Comparison of ENCODE assay signal across 19 mouse cellular contexts in genomic region chr9:94607011-94607749, GRCm38 (mm10).
A peak's percentile ranks its signal among the peaks of the same experiment; 100 is the strongest.
DNase-seq lines count a peak whose midpoint lies in the region; ATAC-seq and TF ChIP-seq lines count a peak whose summit lies in the region.
"Had no signal": no experiment of that assay in that cellular context is flagged by ENCODE, and none has a peak within 500 bp of the region (broad histone marks: within the 10 kb centered on the region; RNA-seq: fewer than 3 reads in every experiment).

No protein-coding gene starts in this region.

- H3K27ac ChIP-seq in stomach, embryonic 15.5 days: peak overlapping the region; percentile 16; the same call in 1 of the 2 replicates
- no peak overlapping the region; the same call in 1 of the 2 replicates for H3K27ac ChIP-seq in stomach, postnatal 0 days (replicated peaks)
- no peak overlapping the region for H3K27ac ChIP-seq in liver, embryonic 13.5 days
- no peak overlapping the region; the same call in 1 of the 2 replicates for H3K27ac ChIP-seq in midbrain, postnatal 0 days (ENCODE audit: low read depth, low read length)
- H3K27ac ChIP-seq: embryonic facial prominence, embryonic 10.5 days; forebrain, embryonic 10.5 days; gastrocnemius, adult 2 months; hindbrain, embryonic 15.5 days; kidney, postnatal 0 days had no signal

- no peak for TF ChIP-seq CTCF in stomach, postnatal 0 days (IDR thresholded peaks at IDR 0.05; ENCODE audit: low read depth)
- TF ChIP-seq CTCF in midbrain, postnatal 0 days (IDR thresholded peaks at IDR 0.05): no peak

- no peaks in the 10 kb centered on the region for H3K36me3 ChIP-seq in stomach, embryonic 15.5 days
- H3K36me3 ChIP-seq in stomach, postnatal 0 days (ENCODE audit: control insufficient read depth, insufficient read depth, low read length): no peaks in the 10 kb centered on the region
- no peaks in the 10 kb centered on the region for H3K36me3 ChIP-seq in liver, embryonic 13.5 days
- H3K36me3 ChIP-seq in midbrain, postnatal 0 days (ENCODE audit: insufficient read depth, low read length): no peaks in the 10 kb centered on the region
- H3K36me3 ChIP-seq: embryonic facial prominence, embryonic 10.5 days; forebrain, embryonic 10.5 days; heart, embryonic 12.5 days; hindbrain, embryonic 15.5 days; limb, embryonic 12.5 days had no signal

- H3K4me3 ChIP-seq in stomach, embryonic 15.5 days (replicated peaks): no peak overlapping the region
- H3K4me3 ChIP-seq in stomach, postnatal 0 days (ENCODE audit: low read depth, low read length): no peak overlapping the region
- no peak overlapping the region for H3K4me3 ChIP-seq in liver, embryonic 13.5 days (replicated peaks)
- no peak overlapping the region for H3K4me3 ChIP-seq in midbrain, postnatal 0 days (ENCODE audit: low read depth, low read length)
- H3K4me3 ChIP-seq: embryonic facial prominence, embryonic 10.5 days; forebrain, embryonic 10.5 days; gastrocnemius, adult 2 months; heart, embryonic 12.5 days; hindbrain, embryonic 15.5 days; limb, embryonic 12.5 days had no signal

- H3K4me2 ChIP-seq in stomach, embryonic 15.5 days: no peak overlapping the region
- no peak overlapping the region for H3K4me2 ChIP-seq in stomach, postnatal 0 days (replicated peaks; ENCODE audit: low read depth)
- H3K4me2 ChIP-seq in liver, embryonic 13.5 days: no peak overlapping the region
- no peak overlapping the region for H3K4me2 ChIP-seq in midbrain, postnatal 0 days (ENCODE audit: low read depth, low read length, poor library complexity, severe bottlenecking)
- H3K4me2 ChIP-seq: heart, embryonic 12.5 days; hindbrain, embryonic 15.5 days; limb, embryonic 12.5 days had no signal

- TF ChIP-seq EP300 in stomach, postnatal 0 days (optimal IDR thresholded peaks at IDR 0.05): no peak

- no peak for ATAC-seq in stomach, embryonic 15.5 days (ENCODE audit: insufficient read depth, low FRiP score, low read depth)
- ATAC-seq in stomach, postnatal 0 days (ENCODE audit: low FRiP score, low TSS enrichment): no peak
- ATAC-seq in common myeloid progenitor, adult 5-6 weeks (replicated peaks; ENCODE audit: low read depth, poor library complexity, severe bottlenecking): peak; percentile 75
- peak; percentile 61 for ATAC-seq in liver, embryonic 13.5 days (ENCODE audit: low read depth)
- ATAC-seq in midbrain, postnatal 0 days (ENCODE audit: low FRiP score): no peak

- no peak overlapping the region for H3K9ac ChIP-seq in stomach, embryonic 15.5 days
- H3K9ac ChIP-seq in stomach, postnatal 0 days (ENCODE audit: low read length): no peak overlapping the region
- no peak overlapping the region for H3K9ac ChIP-seq in liver, embryonic 13.5 days
- no peak overlapping the region for H3K9ac ChIP-seq in midbrain, postnatal 0 days (replicated peaks; ENCODE audit: low read length, poor library complexity, severe bottlenecking)
- H3K9ac ChIP-seq: heart, embryonic 12.5 days; hindbrain, embryonic 15.5 days; limb, embryonic 12.5 days had no signal

- H3K27me3 ChIP-seq in stomach, embryonic 15.5 days (replicated peaks): no peaks in the 10 kb centered on the region
- no peaks in the 10 kb centered on the region for H3K27me3 ChIP-seq in stomach, postnatal 0 days (ENCODE audit: control insufficient read depth, insufficient read depth, low read length)
- no peaks in the 10 kb centered on the region for H3K27me3 ChIP-seq in liver, embryonic 13.5 days
- H3K27me3 ChIP-seq in midbrain, postnatal 0 days (ENCODE audit: insufficient read depth, low read length): no peaks in the 10 kb centered on the region
- H3K27me3 ChIP-seq: heart, embryonic 12.5 days; hindbrain, embryonic 15.5 days; limb, embryonic 12.5 days had no signal

- no peaks in the 10 kb centered on the region for H3K9me3 ChIP-seq in stomach, embryonic 15.5 days
- no peaks in the 10 kb centered on the region for H3K9me3 ChIP-seq in stomach, postnatal 0 days (ENCODE audit: control insufficient read depth, low read length)
- no peaks in the 10 kb centered on the region for H3K9me3 ChIP-seq in liver, embryonic 13.5 days (replicated peaks)
- H3K9me3 ChIP-seq in midbrain, postnatal 0 days (ENCODE audit: low read length): no peaks in the 10 kb centered on the region
- H3K9me3 ChIP-seq: embryonic facial prominence, embryonic 10.5 days; forebrain, embryonic 10.5 days; heart, embryonic 12.5 days; hindbrain, embryonic 15.5 days; limb, embryonic 12.5 days had no signal

- 65% methylated on average over 13 of the region's 13 CpGs for WGBS in stomach, embryonic 15.5 days
- WGBS in stomach, postnatal 0 days: 65% methylated on average over 13 of the region's 13 CpGs
- WGBS in liver, embryonic 13.5 days (ENCODE audit: insufficient replicate concordance): 51% methylated on average over 13 of the region's 13 CpGs
- 84% methylated on average over 13 of the region's 13 CpGs for WGBS in midbrain, postnatal 0 days

- H3K4me1 ChIP-seq in stomach, embryonic 15.5 days: no peaks in the 10 kb centered on the region
- H3K4me1 ChIP-seq in stomach, postnatal 0 days (replicated peaks; ENCODE audit: control insufficient read depth, insufficient read depth): no peaks in the 10 kb centered on the region
- H3K4me1 ChIP-seq in liver, embryonic 13.5 days (replicated peaks): peaks cover 7% of the 10 kb centered on the region; the same call in 1 of the 2 replicates
- H3K4me1 ChIP-seq in midbrain, postnatal 0 days (ENCODE audit: insufficient read depth, low read length): peaks cover 4% of the 10 kb centered on the region; the same call in 1 of the 2 replicates
- H3K4me1 ChIP-seq: embryonic facial prominence, embryonic 10.5 days; heart, embryonic 12.5 days had no signal

- DNase-seq in stomach, postnatal 0 days (ENCODE audit: low spot score): no peak
- no peak for DNase-seq in liver, embryonic 13.5 days
- DNase-seq in telencephalon, adult 2 months (ENCODE audit: low read depth, low spot score): peak; percentile 43
- no peak for DNase-seq in midbrain, postnatal 0 days (ENCODE audit: low spot score)
- no peak for DNase-seq in cerebellum, adult 18-20 months
- no peak for DNase-seq in c-Kit-positive CD71-positive TER-119-positive erythroid progenitor cells, embryonic 14.5 days (ENCODE audit: low spot score)
- DNase-seq: cerebellum, adult 9-10 months; gastrocnemius, adult 2 months; lung, postnatal 10 days; midbrain, embryonic 14.5 days; right cerebral cortex, postnatal 4 days had no signal

Comparison
In these comparisons a context has a peak if more than half of its experiments do, and no peak if none do; other contexts are left out.
1. ATAC-seq: peak in common myeloid progenitor, adult 5-6 weeks (single experiment) and liver, embryonic 13.5 days (single experiment); none in stomach, embryonic 15.5 days (single experiment), stomach, postnatal 0 days (single experiment) and midbrain, postnatal 0 days (single experiment).